Mouse (Mus musculus) intestine, embryonic 14.5 days (tissue): ENCODE measurements at regions not wholly inside any gene's neighbourhood (a gene's known extent, or its start where the extent isn't known, plus 50 kb on each side); places are given as distances from the start of the nearest gene placed in this dataset.

Experiments used
- ATAC-seq: fragments of 200-750 bp; cut with Nextera tagmentation; replicated peaks from 2 replicates; pipeline ENCODE4 v1.8.0; 2017; ENCODE audit warnings: low read depth, moderate number of reproducible peaks, moderate TSS enrichment, moderate library complexity; ENCODE audit not compliant: low FRiP score, low TSS enrichment
- DNase-seq: peaks from one replicate; pipeline ENCODE4 v3.0.0-alpha.2; 2018; ENCODE audit warnings: low spot score
- H3K27ac ChIP-seq: fragments of 300-500 bp; sonication (generic); 2 replicates; pipeline ENCODE4 v1.5.1; 2014; ENCODE audit warnings: low read depth, mild to moderate bottlenecking, control low read depth
- H3K27me3 ChIP-seq: fragments of 300-500 bp; sonication (generic); replicated peaks from 2 replicates; pipeline ENCODE4 v1.6.1; 2014; ENCODE audit warnings: low read length, control low read depth; ENCODE audit not compliant: control insufficient read depth, insufficient read depth
- H3K36me3 ChIP-seq: fragments of 300-500 bp; sonication (generic); 2 replicates; pipeline ENCODE4 v1.6.1; 2014; ENCODE audit warnings: low read length, control low read depth; ENCODE audit not compliant: control insufficient read depth, insufficient read depth
- H3K4me1 ChIP-seq: fragments of 300-500 bp; sonication (generic); replicated peaks from 2 replicates; pipeline ENCODE4 v1.6.1; 2014; ENCODE audit warnings: low read length, control low read depth, mixed read lengths; ENCODE audit not compliant: control insufficient read depth, insufficient read depth
- H3K4me2 ChIP-seq: fragments of 300-500 bp; sonication (generic); 2 replicates; pipeline ENCODE4 v1.6.1; 2014; ENCODE audit warnings: low read length
- H3K4me3 ChIP-seq: fragments of 300-500 bp; sonication (generic); 2 replicates; pipeline ENCODE4 v1.5.1; 2014; ENCODE audit warnings: low read depth, low read length, control low read depth, mixed read lengths
- H3K9ac ChIP-seq: fragments of 300-500 bp; sonication (generic); 2 replicates; pipeline ENCODE4 v1.6.1; 2014; ENCODE audit warnings: mild to moderate bottlenecking, low read length
- H3K9me3 ChIP-seq: fragments of 300-500 bp; sonication (generic); 2 replicates; pipeline ENCODE4 v1.6.1; 2016; ENCODE audit warnings: low read length, control low read depth; ENCODE audit not compliant: control insufficient read depth
- WGBS: fragments of 180-500 bp; shearing (Covaris S2); extraction: QIAGEN DNeasy Blood & Tissue Kit; methylation state at CpG from one replicate; pipeline ENCODE4 v1.1.7; 2014; 5-methylcytosine and 5-hydroxymethylcytosine counted together

GRCm38 (mm10) chr14:99788185-99788584 lies 489.7 kb downstream of the Klf5 start:
- Histone ChIP-seq H3K4me2 (no peak overlapping the region), H3K9ac (no peak overlapping the region), H3K27me3 (no peaks in the 10 kb centered on the region), H3K4me1 (no peaks in the 10 kb centered on the region), H3K36me3 (no peaks in the 10 kb centered on the region), H3K27ac (no peak overlapping the region), H3K9me3 (no peaks in the 10 kb centered on the region), H3K4me3 (no peak overlapping the region)
- whole genome bisulfite sequencing = 71% methylated on average over 3 of the region's 3 CpGs
- no peak for DNase-seq
- ATAC-seq = no peak

DNA sequence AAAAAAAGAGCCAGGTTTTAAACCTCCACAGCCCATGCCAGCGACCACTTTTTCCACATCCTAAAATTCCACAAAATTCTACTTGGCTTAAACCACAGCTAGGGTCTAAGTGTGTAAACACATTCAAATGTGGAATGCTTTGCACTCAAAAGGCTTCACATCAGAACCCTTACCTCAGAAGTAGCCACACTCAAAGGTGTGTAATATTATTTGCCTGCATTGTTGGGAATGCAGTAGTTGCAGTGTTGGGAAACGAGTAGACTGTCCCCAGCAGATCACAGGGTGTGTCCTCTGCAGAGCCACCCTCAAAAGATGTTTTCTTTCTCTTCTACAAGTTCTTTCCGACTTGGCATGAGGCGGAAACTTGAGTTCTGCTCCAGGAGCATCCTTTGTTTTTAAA lies 488.2 kb downstream of the Klf12 start:
- DNase-seq (no peak), ATAC-seq (no peak)
- Histone ChIP-seq H3K27ac (no peak overlapping the region), H3K4me2 (no peak overlapping the region), H3K4me3 (no peak overlapping the region), H3K36me3 (no peaks in the 10 kb centered on the region), H3K27me3 (no peaks in the 10 kb centered on the region), H3K9ac (no peak overlapping the region), H3K9me3 (no peaks in the 10 kb centered on the region), H3K4me1 (no peaks in the 10 kb centered on the region)
- 77% methylated on average over 4 of the region's 4 CpGs for WGBS

GRCm38 (mm10) chr14:99806052-99806451 lies 478.4 kb downstream of the Klf12 start:
- no peak overlapping the region for H3K9ac ChIP-seq
- H3K9me3 ChIP-seq = no peaks in the 10 kb centered on the region
- no peaks in the 10 kb centered on the region for H3K27me3 ChIP-seq
- H3K4me3 ChIP-seq = no peak overlapping the region
- no peaks in the 10 kb centered on the region for H3K4me1 ChIP-seq
- H3K36me3 ChIP-seq = no peaks in the 10 kb centered on the region
- H3K27ac ChIP-seq = no peak overlapping the region
- no peak for DNase-seq
- 42% methylated on average over 1 of the region's 1 CpGs for WGBS
- ATAC-seq = no peak
- no peak overlapping the region for H3K4me2 ChIP-seq

DNA sequence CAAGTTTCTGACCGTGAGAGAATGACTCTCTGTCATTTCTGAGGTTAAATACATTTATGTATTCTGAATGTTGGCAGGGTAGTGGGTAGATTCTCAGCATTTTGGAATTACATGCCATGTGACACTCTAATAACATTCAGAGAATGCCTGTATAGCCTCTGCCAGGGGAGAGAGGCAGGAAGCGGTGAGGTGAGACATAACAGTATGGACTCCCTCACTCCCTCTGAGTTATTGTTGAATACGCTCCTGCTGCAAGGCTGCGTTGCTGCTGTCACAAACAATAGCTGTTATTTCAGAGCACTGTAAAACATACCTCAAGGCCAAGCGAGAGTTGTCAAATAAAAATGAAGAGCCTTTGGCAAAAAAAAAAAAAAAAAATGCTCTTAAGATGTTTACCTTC lies 477.9 kb downstream of the Klf12 start:
- Histone ChIP-seq H3K4me3 (no peak overlapping the region), H3K4me2 (no peak overlapping the region), H3K9me3 (no peaks in the 10 kb centered on the region), H3K4me1 (no peaks in the 10 kb centered on the region), H3K9ac (no peak overlapping the region), H3K36me3 (no peaks in the 10 kb centered on the region), H3K27me3 (no peaks in the 10 kb centered on the region), H3K27ac (no peak overlapping the region)
- ATAC-seq = no peak
- DNase-seq = no peak
- WGBS = 66% methylated on average over 5 of the region's 5 CpGs

GRCm38 (mm10) chr14:99812741-99813485 lies 471.6 kb downstream of the Klf12 start:
- Histone ChIP-seq H3K4me3 (no peak overlapping the region), H3K9me3 (no peaks in the 10 kb centered on the region), H3K36me3 (no peaks in the 10 kb centered on the region), H3K4me1 (no peaks in the 10 kb centered on the region), H3K27me3 (no peaks in the 10 kb centered on the region), H3K27ac (no peak overlapping the region), H3K4me2 (no peak overlapping the region), H3K9ac (no peak overlapping the region)
- ATAC-seq (no peak), DNase-seq (no peak)
- 58% methylated on average over 6 of the region's 6 CpGs for WGBS
